Mouse (Mus musculus) spleen, adult 2 months (tissue): ENCODE data around the gene Rab11fip5.

Experiments
- CTCF ChIP-seq: fragments of 200-500 bp; IDR thresholded peaks from 2 replicates; pipeline ENCODE4 v1.5.1; 2011; ENCODE audit warnings: mild to moderate bottlenecking, inconsistent platforms; ENCODE audit not compliant: insufficient read depth, insufficient read length, insufficient replicate concordance; ENCODE audit errors: extremely low read depth
- POLR2A ChIP-seq: fragments of 200-500 bp; IDR thresholded peaks from 2 replicates; pipeline ENCODE4 v1.6.1; 2011; ENCODE audit warnings: low read depth, low read length, inconsistent platforms

GRCm38 (mm10) chr6:85419150-85419549 is 44.7 kb upstream of the Rab11fip5 start:
- TF ChIP-seq POLR2A: no peak
- no peak for TF ChIP-seq CTCF
